7 mouse cellular contexts compared by ENCODE assay signal in genomic region chr7:80629369-80629768, GRCm38 (mm10). TPM values are rescaled to one million over a fixed set of nuclear protein-coding genes. Genes with fewer than 3 reads are reported as not detected.
DNase-seq lines count a peak whose midpoint lies in the region; ATAC-seq lines count a peak whose summit lies in the region.

No protein-coding gene starts in this region.

- H3K27ac ChIP-seq in hindbrain, embryonic 16.5 days (ENCODE audit: low read depth, low read length): peak overlapping the region; percentile 41; the same call in 1 of the 2 replicates
- H3K27ac ChIP-seq in hindbrain, embryonic 11.5 days (ENCODE audit: low read depth, low read length): no peak overlapping the region
- H3K27ac ChIP-seq in embryonic facial prominence, embryonic 14.5 days (replicated peaks; ENCODE audit: low read depth, low read length): peak overlapping the region; percentile 50

- H3K9me3 ChIP-seq in hindbrain, embryonic 16.5 days (ENCODE audit: control insufficient read depth, low read length): no peaks in the 10 kb centered on the region
- H3K9me3 ChIP-seq in hindbrain, embryonic 11.5 days (ENCODE audit: control insufficient read depth, low read length): no peaks in the 10 kb centered on the region
- H3K9me3 ChIP-seq in embryonic facial prominence, embryonic 14.5 days (ENCODE audit: control insufficient read depth, low read length): no peaks in the 10 kb centered on the region

- no peak overlapping the region for H3K4me3 ChIP-seq in hindbrain, embryonic 16.5 days (ENCODE audit: low read length)
- no peak overlapping the region for H3K4me3 ChIP-seq in hindbrain, embryonic 11.5 days (ENCODE audit: low read depth, low read length)
- no peak overlapping the region for H3K4me3 ChIP-seq in embryonic facial prominence, embryonic 14.5 days (ENCODE audit: low read depth, low read length)

- no peak overlapping the region for H3K9ac ChIP-seq in hindbrain, embryonic 16.5 days (ENCODE audit: low read depth, low read length)
- H3K9ac ChIP-seq in hindbrain, embryonic 11.5 days (ENCODE audit: low read depth, low read length): no peak overlapping the region
- H3K9ac ChIP-seq in embryonic facial prominence, embryonic 14.5 days (ENCODE audit: low read depth, low read length): no peak overlapping the region

- no peaks in the 10 kb centered on the region for H3K27me3 ChIP-seq in hindbrain, embryonic 16.5 days (replicated peaks; ENCODE audit: control insufficient read depth, insufficient read depth, low read length)
- H3K27me3 ChIP-seq in hindbrain, embryonic 11.5 days (ENCODE audit: control insufficient read depth, insufficient read depth, low read length): no peaks in the 10 kb centered on the region
- no peaks in the 10 kb centered on the region for H3K27me3 ChIP-seq in embryonic facial prominence, embryonic 14.5 days (replicated peaks; ENCODE audit: control insufficient read depth, insufficient read depth, low read length)

- no peak for DNase-seq in hindbrain, embryonic 11.5 days (ENCODE audit: low spot score)
- DNase-seq in embryonic facial prominence, embryonic 14.5 days (ENCODE audit: low spot score): no peak
- peak; percentile 51 for DNase-seq in kidney, postnatal 10 days
- peak; percentile 51 to 73 for DNase-seq in lung, postnatal 4 days
- no peak for DNase-seq in retina, postnatal 1 day
- no peak for DNase-seq in cerebellum, adult 11 months

- no peaks in the 10 kb centered on the region for H3K36me3 ChIP-seq in hindbrain, embryonic 16.5 days (ENCODE audit: control insufficient read depth, insufficient read depth, low read length)
- H3K36me3 ChIP-seq in hindbrain, embryonic 11.5 days (ENCODE audit: control insufficient read depth, insufficient read depth, low read length): no peaks in the 10 kb centered on the region
- H3K36me3 ChIP-seq in embryonic facial prominence, embryonic 14.5 days (ENCODE audit: control insufficient read depth, insufficient read depth, low read length): peaks cover 15% of the 10 kb centered on the region; the same call in 1 of the 2 replicates

- ATAC-seq in hindbrain, embryonic 16.5 days: no peak
- ATAC-seq in hindbrain, embryonic 11.5 days (ENCODE audit: low FRiP score): no peak
- no peak for ATAC-seq in embryonic facial prominence, embryonic 14.5 days (ENCODE audit: low read depth)

- 75% methylated on average over 12 of the region's 12 CpGs for WGBS in hindbrain, embryonic 16.5 days
- WGBS in hindbrain, embryonic 11.5 days: 82% methylated on average over 12 of the region's 12 CpGs
- WGBS in embryonic facial prominence, embryonic 14.5 days: 55% methylated on average over 12 of the region's 12 CpGs

- no peak overlapping the region for H3K4me2 ChIP-seq in hindbrain, embryonic 16.5 days (ENCODE audit: low read length)
- no peak overlapping the region for H3K4me2 ChIP-seq in hindbrain, embryonic 11.5 days (replicated peaks; ENCODE audit: low read depth, low read length)
- H3K4me2 ChIP-seq in embryonic facial prominence, embryonic 14.5 days (ENCODE audit: low read depth, low read length): no peak overlapping the region

- H3K4me1 ChIP-seq in hindbrain, embryonic 16.5 days (ENCODE audit: control insufficient read depth, insufficient read depth, low read depth, low read length): no peaks in the 10 kb centered on the region; the same call in 1 of the 2 replicates
- no peaks in the 10 kb centered on the region for H3K4me1 ChIP-seq in hindbrain, embryonic 11.5 days (replicated peaks; ENCODE audit: control insufficient read depth, insufficient read depth, low read length)
- peaks cover 17% of the 10 kb centered on the region for H3K4me1 ChIP-seq in embryonic facial prominence, embryonic 14.5 days (ENCODE audit: control insufficient read depth, insufficient read depth, low read length)

RNA-seq across cellular contexts. Expression of gene Crtc3, which starts 59.3 kb away (rescaled TPM):
- polyA plus RNA-seq in hindbrain, embryonic 16.5 days (2015; fragmentation: Nextera tagmentation; extraction: Ambion mirVana): 14.2 and 16.1 TPM in 2 replicates
- 9.9 and 11.1 TPM in 2 replicates for polyA plus RNA-seq in hindbrain, embryonic 11.5 days (2014; fragmentation: Nextera tagmentation; extraction: Ambion mirVana)
- 21.6 and 22.9 TPM in 2 replicates for polyA plus RNA-seq in embryonic facial prominence, embryonic 14.5 days (2014; fragmentation: Nextera tagmentation; extraction: Ambion mirVana)

Comparison
In these comparisons a context has a peak if more than half of its experiments do, and no peak if none do; other contexts are left out.
1. DNase-seq: peak in kidney, postnatal 10 days (single experiment) and lung, postnatal 4 days (2 of 2); none in hindbrain, embryonic 11.5 days (single experiment), embryonic facial prominence, embryonic 14.5 days (single experiment), retina, postnatal 1 day (single experiment) and cerebellum, adult 11 months (single experiment).